Mouse (Mus musculus) hindbrain, embryonic 15.5 days (tissue): ENCODE data around the gene Olfr851. TPM values are rescaled to one million over a fixed set of nuclear protein-coding genes. Genes with fewer than 3 reads are reported as not detected.

Experiments used
- ATAC-seq: fragments of 200-750 bp; cut with Nextera tagmentation; 2 replicates; pipeline ENCODE4 v1.8.0; 2017; ENCODE audit warnings: low read depth, moderate number of reproducible peaks, moderate TSS enrichment; ENCODE audit not compliant: low FRiP score
- H3K27ac ChIP-seq: fragments of 300-500 bp; sonication (generic); replicated peaks from 2 replicates; pipeline ENCODE4 v1.5.1; 2015; ENCODE audit warnings: mild to moderate bottlenecking, inconsistent platforms
- H3K27me3 ChIP-seq: fragments of 300-500 bp; sonication (generic); 2 replicates; pipeline ENCODE4 v1.6.1; 2015; ENCODE audit warnings: control low read depth, inconsistent platforms
- H3K36me3 ChIP-seq: fragments of 300-500 bp; sonication (generic); 2 replicates; pipeline ENCODE4 v1.6.1; 2015; ENCODE audit warnings: control low read depth, inconsistent platforms
- H3K4me1 ChIP-seq: fragments of 300-500 bp; sonication (generic); replicated peaks from 2 replicates; pipeline ENCODE4 v1.6.1; 2015; ENCODE audit warnings: control low read depth, inconsistent platforms
- H3K4me2 ChIP-seq: fragments of 300-500 bp; sonication (generic); 2 replicates; pipeline ENCODE4 v1.6.1; 2015; ENCODE audit warnings: moderate library complexity, mild to moderate bottlenecking, inconsistent platforms
- H3K4me3 ChIP-seq: fragments of 300-500 bp; sonication (generic); 2 replicates; pipeline ENCODE4 v1.5.1; 2015; ENCODE audit warnings: mild to moderate bottlenecking, inconsistent platforms
- H3K9ac ChIP-seq: fragments of 300-500 bp; sonication (generic); 2 replicates; pipeline ENCODE4 v1.6.1; 2015; ENCODE audit warnings: inconsistent platforms
- H3K9me3 ChIP-seq: fragments of 300-500 bp; sonication (generic); 2 replicates; pipeline ENCODE4 v1.6.1; 2016; ENCODE audit warnings: control low read depth, inconsistent platforms
- WGBS: fragments of 180-500 bp; shearing (Covaris S2); methylation state at CpG from one replicate; pipeline ENCODE4 v1.1.7; 2015; 5-methylcytosine and 5-hydroxymethylcytosine counted together
- polyA plus RNA-seq: library from polyadenylated mRNA; unstranded; fragments of >200 nt; fragmentation: Nextera tagmentation; extraction: Ambion mirVana; gene quantifications from 2 replicates; pipeline ENCODE4 v1.2.1, GENCODE M21; 2015

Gene Olfr851
- not detected in 2 replicates for polyA plus RNA-seq

DNA sequence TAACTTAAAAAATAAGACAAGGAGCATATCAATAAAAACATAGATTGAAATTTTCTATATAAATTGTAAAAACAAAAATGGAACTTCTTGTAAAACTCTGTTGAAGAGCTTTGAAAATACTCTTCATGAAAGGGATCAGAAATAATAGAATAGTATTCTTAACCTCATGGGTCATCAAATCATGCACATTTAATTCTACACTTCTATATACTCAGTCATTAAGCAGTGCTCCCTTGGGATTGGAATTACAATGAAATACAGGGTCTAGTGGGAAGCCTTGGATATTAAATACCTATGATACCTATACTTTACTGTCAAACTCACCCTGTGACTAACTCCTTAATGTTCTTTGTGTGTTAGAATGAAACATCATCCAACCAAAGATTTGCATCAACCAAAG, at the start of gene Olfr851:
Gene Olfr851, plus strand, starts transcription at position 301 of the 400 bp plus-strand sequence.
- ATAC-seq, result no peak
- H3K4me2 ChIP-seq, result no peak within 1 kb of the TSS

DNA sequence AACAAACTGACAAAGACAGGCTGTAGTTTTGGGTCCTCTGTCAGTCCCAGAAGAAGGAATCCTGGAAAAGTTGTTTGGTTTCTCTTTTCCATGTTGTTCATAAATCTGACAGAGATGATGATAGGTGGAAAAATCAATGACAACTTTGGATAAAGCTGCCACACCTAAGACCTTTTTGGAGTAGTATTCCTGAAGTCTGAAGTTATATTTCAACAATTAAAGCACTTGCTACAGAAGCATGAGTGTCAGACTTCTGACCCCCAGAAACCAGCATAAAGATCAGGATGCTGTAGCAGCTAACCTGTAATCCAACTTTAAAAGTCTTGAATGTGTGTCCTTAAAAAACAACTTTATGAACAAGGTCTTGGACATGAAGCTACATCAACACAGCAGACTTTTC, 14.9 kb upstream of the Olfr851 start, which contains the start of gene Olfr850:
Gene Olfr850, minus strand, starts transcription at position 101 of the 400 bp plus-strand sequence.
- no peaks in the 10 kb centered on the region for H3K36me3 ChIP-seq
- H3K27me3 ChIP-seq, result no peaks in the 10 kb centered on the region
- no peak within 1 kb of the TSS for H3K4me2 ChIP-seq
- no peaks in the 10 kb centered on the region for H3K4me1 ChIP-seq
- ATAC-seq, result no peak
- no peaks in the 10 kb centered on the region for H3K9me3 ChIP-seq
- no peak within 1 kb of the TSS for H3K4me3 ChIP-seq
- H3K27ac ChIP-seq, result no peak within 1 kb of the TSS
- no peak within 1 kb of the TSS for H3K9ac ChIP-seq

More for the DNA sequence above, at the start of gene Olfr851:
- Histone ChIP-seq H3K27ac (no peak within 1 kb of the TSS), H3K4me3 (no peak within 1 kb of the TSS), H3K4me1 (no peaks in the 10 kb centered on the region), H3K9me3 (no peaks in the 10 kb centered on the region; the same call in 1 of the 2 replicates), H3K27me3 (no peaks in the 10 kb centered on the region), H3K9ac (no peak within 1 kb of the TSS), H3K36me3 (no peaks in the 10 kb centered on the region)

DNA sequence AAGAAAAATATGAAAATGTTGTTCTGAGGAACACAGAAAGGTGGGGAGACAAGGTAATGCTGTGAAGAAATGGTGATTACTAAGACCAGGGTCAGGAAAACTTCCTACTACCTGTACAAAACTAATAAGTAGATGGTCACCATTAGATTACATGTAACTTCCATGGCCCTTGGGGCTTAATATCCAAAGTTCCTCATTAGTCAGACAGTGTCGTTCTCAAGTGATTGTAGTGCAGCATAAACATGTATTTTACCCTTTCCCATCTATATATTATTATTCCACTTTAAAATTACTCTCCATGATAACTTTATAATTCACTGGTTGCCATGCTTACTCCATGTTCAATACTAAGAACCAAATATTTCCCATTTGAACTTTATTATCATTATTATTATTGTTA, 47.9 kb downstream of the Olfr851 start, which contains the start of gene Olfr853:
Gene Olfr853, minus strand, starts transcription at position 101 of the 400 bp plus-strand sequence.
- no peaks in the 10 kb centered on the region for H3K36me3 ChIP-seq
- H3K27me3 ChIP-seq, result no peaks in the 10 kb centered on the region
- H3K4me3 ChIP-seq, result no peak within 1 kb of the TSS
- 81% methylated on average over 1 of the region's 1 CpGs for WGBS
- ATAC-seq, result no peak
- H3K4me2 ChIP-seq, result no peak within 1 kb of the TSS
- no peaks in the 10 kb centered on the region for H3K4me1 ChIP-seq
- no peak within 1 kb of the TSS for H3K9ac ChIP-seq
- no peak within 1 kb of the TSS for H3K27ac ChIP-seq
- H3K9me3 ChIP-seq, result peaks cover 10% of the 10 kb centered on the region; the same call in 1 of the 2 replicates

Other genes with a start within 250 kb of the Olfr851 start
- not detected in 2 replicates for gene Olfr843, start 241.3 kb upstream of the Olfr851 start, polyA plus RNA-seq
- gene Olfr844, start 176.9 kb upstream of the Olfr851 start, polyA plus RNA-seq, result not detected in 2 replicates
- not detected in 2 replicates for gene Olfr845, start 156.8 kb upstream of the Olfr851 start, polyA plus RNA-seq
- gene Olfr846, start 129.3 kb upstream of the Olfr851 start, polyA plus RNA-seq, result not detected in 2 replicates
- not detected in 2 replicates for gene Olfr847, start 114.6 kb upstream of the Olfr851 start, polyA plus RNA-seq
- not detected in 2 replicates for gene Olfr849, start 53.0 kb upstream of the Olfr851 start, polyA plus RNA-seq
- not detected in 2 replicates for gene Olfr850, start 15.0 kb upstream of the Olfr851 start, polyA plus RNA-seq
- not detected in 2 replicates for gene Olfr853, start 47.8 kb downstream of the Olfr851 start, polyA plus RNA-seq
- not detected in 2 replicates for gene Olfr854, start 74.1 kb downstream of the Olfr851 start, polyA plus RNA-seq
- not detected in 2 replicates for gene Olfr855, start 89.3 kb downstream of the Olfr851 start, polyA plus RNA-seq
- gene Zfp317, start 128.8 kb downstream of the Olfr851 start, polyA plus RNA-seq, result 33.6 and 34.4 TPM in 2 replicates
- not detected in 2 replicates for gene Olfr857, start 216.1 kb downstream of the Olfr851 start, polyA plus RNA-seq